Mouse (Mus musculus) T-cell, adult 2 months (primary cell): ENCODE data around the gene Ip6k2.
A peak's percentile ranks its signal among the peaks of the same experiment; 100 is the strongest.

Source experiments
- DNase-seq: peaks from one replicate; pipeline ENCODE4 v3.0.0; 2022; ENCODE audit warnings: low spot score

Gene Ip6k2

DNA sequence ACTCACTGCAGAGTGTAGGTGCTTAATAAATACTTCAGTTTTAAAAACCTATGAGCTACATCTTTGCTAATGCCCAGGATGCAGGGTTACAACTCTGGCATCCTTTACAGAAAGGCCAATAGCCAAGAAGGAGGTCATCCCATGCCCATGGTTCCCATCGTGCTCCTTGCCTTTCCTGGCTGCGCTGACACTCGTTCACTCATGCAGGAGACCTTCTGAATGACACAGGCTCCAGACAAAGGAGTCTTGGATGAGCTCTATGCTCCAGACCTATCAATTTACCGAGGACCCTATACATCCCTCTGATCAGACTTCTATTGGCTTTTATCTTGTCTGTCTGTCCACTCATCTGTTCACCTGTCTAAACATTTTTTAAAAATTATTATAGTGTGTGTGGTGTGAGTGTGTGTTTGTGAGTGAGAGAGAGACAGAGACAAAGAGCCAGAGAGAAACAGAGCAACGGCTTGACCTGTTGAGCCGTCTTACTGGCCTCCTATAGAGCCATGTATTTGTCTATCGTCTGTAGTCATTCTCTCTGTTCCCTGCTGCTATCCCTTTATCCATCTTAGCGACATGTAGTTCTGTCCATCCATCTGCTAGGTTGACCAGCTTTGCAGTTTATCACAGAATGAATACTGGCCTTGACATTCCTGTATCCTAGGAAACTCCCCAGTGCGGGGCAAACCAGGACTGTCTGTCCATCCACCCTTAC is 604 bp upstream of the Ip6k2 start:
- DNase-seq = no peak

DNA sequence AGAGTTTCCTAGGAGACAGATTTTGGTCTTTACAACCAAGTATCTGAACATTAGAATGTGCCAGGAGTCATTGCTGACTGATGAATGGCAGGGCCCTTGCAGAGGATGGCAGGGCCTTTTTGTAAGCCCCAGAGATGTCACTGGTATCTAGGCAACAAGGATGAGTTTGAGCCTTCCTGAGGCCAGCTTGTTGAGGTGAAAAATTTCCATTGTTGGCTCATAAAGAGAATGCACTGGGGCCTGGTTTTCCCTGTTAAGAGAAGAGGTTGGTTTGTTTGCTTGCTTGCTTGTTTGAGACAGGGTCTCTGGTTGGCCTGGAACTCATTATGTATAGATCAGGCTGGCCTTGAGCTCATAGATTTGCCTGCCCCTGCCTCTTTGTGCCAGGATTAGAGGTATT is 1.8 kb downstream of the Ip6k2 start:
- DNase-seq = no peak

DNA sequence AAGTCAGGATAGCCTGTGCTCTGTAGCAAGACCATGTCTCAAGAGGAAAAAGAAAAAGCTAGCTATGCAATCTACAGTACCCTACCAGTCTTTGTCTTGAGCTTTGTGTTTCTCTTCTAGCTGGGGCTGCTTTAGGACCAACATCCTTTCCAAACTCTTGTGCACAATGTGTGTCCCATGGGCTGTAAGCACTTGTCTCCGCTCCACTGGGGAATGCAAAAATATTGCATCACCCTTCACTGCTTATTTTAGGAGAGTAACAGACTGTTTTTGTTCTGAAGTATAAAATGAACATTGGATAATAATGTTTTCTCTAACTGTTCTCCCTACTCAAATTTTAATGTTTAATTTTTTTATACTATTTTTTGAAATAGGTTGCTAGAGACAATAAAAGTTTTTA is 2.9 kb downstream of the Ip6k2 start:
- no peak for DNase-seq

DNA sequence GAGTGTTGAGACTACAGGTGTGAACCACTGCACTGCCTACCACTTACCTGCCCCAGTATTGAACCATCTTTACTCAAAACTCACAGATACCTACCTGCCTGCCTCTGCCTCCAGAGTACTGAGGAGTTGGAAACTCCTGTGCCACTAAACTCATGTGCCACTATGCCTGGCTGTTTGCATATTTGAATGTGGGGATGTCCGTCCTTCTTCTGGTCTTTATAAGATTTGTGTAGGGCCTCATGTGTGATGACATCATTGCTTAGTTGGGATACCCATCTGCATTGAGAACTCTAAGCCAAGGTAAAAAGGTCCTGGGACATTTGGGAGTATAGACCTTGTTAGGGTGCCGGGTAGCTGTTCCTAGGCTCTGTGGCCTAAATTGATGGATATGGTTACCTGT is 3.5 kb downstream of the Ip6k2 start:
- no peak for DNase-seq

DNA sequence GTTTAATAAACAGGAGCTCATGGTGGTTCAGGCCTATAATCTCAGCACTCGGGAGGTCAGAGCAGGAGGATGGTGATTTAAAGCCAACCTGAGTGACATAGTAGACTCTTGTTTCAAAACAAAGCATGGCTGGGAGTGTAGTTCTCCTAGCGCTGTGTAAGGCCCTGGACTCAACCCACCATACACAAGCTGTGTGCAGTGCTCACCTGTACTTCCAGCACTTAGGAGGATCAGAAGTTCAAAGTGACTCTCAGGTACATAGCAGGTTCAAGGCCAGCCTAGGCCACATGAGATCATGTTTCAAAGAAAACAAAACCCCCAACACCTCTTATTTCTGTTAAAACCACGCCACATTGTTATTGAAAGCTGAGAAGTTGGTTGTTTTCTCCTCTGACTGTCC is 5.1 kb downstream of the Ip6k2 start:
- no peak for DNase-seq

DNA sequence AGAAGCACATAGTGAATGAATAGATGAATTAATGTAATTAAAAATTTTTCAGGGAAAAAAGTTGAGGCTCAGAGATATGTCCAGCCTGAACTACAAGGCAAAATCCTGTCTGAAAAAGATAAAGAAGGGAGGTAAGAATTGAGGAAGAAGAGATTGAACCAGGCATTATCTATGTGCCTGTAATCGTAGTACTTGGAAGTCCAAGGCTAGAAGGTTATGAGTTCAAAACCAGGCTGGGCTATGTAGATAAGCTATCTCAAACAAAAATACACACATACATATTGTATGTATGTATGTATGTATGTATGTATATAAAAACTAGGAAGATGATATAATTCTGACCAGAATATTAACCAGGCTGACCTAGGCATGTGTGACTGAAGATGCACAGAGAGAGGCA is 8.7 kb downstream of the Ip6k2 start:
- DNase-seq = no peak

DNA sequence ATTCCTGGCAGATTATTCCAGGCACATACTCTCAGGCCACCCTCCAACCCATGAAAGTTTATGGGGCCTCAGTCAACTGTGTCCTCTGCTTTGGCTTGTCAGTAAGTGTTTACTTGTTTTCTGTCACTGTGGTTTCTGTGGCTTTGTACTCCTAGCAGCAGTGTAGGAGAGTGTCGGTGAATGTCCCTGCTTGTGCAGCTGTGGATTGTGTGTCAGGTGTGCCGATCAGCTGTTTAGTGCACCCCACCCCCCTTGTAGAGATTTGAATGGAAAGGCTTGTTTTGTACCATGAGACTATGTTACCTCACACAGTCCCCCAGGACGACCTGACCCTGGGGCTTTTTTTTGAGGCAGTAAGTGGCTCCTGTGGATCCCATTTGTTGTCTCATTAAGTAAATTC is 9.1 kb downstream of the Ip6k2 start:
- peak; percentile 75 for DNase-seq

DNA sequence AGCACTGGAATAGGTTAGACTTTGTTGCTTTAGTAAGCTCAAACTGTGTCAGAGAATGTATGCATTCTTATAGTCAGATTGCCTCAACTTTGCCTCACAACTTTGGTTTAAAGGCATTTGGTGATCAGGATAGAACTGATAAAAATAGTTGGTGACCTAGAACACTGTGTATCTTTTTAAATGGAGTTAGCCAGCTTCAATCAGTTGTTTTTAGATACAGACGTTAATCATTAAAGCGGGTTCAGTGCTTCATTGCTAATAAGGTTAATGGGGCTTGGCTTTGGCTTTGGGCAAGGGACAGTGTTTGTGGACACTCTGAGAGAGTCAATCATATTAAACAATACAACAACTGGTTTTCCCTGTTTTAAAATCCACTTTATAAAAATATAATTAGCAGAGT is 11.7 kb downstream of the Ip6k2 start:
- DNase-seq = no peak

DNA sequence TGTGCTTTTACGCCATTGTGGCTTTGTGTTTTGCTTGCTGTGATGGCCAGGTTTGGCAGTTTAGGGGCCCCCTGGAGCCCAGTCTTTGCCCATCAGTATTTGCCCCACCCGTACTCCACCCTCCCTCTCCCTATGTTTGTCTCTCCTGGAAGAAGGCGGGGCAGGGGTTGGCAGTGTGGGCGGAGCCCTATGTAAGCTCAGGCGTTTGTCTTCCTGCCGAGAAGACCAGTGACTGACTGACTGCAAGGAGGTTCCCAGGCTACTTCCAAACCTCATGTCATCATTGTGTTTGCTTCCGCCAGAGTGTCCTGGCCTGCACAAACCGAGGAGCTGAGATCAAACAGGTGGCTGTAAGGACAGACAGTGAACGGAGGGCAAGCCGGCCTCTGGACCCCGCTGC is 12.2 kb downstream of the Ip6k2 start:
- no peak for DNase-seq

DNA sequence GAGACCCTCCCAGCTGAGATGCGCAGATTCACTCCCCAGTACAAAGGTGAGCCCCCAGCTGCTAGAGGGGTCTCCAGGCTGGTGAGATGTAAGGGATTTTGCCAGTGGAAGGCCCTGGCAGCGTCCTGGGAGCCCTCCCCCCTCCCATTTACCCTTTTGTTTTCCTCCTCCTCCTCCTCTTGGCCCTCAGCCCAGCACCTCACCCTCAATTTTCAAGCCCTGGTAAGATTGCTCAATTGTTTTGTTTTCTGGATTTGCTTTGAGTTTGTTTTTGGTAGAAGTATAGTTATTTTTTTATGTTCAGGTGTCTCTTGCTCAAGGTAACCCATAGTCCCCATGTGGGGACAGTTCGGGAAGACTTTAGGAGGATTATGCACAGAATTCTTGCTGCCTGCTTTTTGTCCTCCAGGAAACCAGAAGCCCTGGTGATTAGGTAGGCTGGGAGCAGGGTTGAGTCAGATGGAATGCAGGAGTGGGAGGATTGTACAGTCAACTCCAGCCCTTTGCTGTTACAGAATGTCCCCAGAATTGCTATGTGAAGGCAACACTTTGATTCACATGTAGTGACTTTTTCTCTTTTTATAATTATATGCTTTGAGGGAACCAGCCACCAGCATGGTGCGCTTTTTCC is 12.9 kb downstream of the Ip6k2 start:
- DNase-seq = no peak

DNA sequence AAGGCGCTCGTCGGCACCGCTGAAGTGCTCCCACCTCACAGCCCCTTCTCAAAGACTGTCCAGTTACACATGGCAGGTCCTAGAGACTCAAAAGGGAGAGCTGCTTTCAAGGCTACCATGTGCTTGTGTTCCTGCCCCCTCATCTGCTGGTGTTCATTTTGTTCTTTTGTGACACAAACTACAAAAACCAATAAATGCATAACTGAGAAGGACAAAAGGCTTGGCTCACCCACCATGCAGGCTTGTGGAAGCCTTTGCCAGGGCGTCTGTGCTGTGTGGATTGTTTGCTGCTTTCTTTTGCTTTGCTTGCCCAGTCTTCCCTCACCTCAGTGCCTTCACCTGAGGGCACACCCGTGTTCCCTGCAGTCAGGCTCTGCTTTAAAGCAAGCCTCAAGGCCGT is 13.9 kb downstream of the Ip6k2 start:
- DNase-seq = no peak

DNA sequence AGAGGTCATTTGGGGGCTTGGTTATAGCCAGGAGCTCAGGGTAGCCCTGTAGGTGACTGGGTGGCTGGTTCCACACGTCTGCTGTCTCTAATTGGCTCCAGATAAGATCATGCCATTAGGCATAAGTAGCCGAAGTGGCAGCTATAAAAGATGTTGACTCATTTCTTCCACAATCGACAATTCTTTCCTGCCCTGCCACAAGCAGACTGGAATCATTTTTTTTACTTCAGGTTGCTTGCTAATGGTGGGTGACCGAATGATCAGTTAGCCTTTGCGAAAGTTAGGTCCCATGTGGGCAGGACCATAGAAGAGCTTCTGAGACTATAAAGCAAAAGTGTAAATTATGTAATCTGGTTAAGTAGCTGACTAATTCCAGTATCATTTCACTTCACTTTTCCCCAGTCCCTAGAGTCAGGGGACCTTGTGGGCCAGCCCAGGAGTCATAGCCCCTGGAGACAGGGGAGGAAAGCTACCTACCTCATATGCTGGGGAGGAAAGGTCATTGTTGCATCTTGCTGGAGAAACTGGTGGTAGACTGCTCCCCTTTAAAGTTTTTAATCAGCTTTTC is 15.0 kb downstream of the Ip6k2 start:
- DNase-seq = no peak

DNA sequence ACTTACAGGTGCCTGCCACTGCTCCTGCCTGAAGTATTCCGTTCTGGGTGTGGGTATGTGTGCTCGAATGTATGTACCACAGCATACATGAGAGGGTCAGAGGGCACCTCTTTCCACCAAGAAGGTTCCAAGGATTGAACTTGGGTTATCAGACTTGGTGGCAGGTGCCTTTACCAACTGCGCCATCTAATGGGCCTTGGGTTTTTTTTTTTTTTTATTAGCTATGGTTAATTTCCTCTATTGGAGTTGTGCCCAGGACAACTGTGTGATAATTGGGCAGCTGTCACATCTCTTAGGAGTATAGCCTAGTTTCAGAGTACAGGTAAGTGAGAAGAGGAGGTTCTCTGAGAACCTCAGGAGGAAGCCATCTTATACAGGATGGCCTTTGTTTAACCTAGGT is 16.0 kb downstream of the Ip6k2 start:
- no peak for DNase-seq

DNA sequence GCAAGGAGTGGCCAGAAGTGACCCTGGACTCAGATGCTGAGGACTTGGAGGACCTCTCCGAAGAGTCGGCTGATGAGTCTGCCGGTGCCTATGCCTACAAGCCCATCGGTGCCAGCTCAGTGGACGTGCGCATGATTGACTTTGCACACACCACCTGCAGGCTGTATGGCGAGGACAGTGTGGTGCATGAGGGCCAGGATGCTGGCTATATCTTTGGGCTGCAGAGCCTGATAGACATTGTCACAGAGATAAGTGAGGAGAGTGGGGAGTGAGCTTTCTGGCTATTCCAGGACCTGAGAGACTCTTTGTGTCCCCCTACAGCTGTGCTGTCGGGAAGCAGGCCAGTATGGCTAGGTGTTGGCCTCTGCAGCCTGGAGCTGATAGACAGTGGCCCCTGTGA is 22.2 kb downstream of the Ip6k2 start:
- DNase-seq = no peak

DNA sequence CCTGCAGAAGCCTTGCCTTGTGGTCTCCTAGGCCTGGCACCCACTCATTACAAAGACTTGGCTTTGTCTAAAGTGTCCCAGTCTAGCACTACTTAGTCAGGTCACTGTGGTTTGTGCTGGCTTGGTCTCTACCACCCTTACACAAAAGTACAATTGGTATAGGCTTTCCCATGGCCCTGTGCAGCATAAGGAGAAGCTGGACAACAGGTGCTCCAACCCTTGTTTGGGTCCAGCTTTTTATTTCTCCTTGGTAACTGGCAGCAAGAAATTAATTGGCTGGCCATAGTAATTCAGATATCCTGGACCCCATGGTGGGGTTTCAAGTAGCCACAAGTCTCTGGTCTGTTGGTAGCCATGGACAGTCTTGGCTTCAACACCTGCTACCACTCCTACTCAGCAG is 22.8 kb downstream of the Ip6k2 start:
- no peak for DNase-seq

DNA sequence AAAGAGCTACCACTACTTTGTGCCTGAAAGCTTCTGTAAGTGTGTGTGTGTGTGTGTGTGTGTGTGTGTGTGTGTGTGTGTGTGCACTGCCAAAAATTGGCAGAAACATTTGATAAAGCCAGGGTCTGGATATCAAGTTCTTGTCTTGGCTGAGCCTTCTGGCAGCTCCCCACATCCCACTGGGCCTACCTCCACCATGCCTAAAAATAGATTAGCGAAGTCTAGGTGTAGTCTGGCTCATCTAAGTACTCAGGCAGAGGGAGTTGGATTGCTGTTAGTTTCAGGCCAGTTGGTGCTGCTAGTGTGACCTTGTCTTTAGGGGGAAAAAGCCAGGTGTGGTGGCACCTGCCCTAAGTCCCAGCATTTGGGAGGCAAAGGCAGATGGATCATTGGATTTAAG is 23.2 kb downstream of the Ip6k2 start:
- no peak for DNase-seq

DNA sequence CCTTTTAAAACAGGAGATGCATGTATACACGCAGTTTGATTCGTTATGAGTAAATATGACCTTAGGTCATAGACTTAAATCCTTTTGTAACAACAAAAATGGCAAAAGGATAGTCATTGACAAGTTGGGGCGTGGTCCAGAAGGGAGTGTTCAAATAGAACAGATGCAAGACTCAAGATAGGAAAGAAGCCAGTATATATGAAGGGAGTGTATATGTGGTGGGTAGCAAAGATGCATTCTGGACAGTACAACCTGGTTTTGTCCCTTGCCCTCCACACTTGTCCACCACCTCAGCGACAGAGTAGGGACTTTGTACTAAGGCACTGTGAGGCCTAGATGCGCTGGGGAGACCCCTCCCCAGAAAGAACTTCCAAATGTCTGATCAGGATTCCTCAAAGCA is 24.1 kb downstream of the Ip6k2 start:
- no peak for DNase-seq

DNA sequence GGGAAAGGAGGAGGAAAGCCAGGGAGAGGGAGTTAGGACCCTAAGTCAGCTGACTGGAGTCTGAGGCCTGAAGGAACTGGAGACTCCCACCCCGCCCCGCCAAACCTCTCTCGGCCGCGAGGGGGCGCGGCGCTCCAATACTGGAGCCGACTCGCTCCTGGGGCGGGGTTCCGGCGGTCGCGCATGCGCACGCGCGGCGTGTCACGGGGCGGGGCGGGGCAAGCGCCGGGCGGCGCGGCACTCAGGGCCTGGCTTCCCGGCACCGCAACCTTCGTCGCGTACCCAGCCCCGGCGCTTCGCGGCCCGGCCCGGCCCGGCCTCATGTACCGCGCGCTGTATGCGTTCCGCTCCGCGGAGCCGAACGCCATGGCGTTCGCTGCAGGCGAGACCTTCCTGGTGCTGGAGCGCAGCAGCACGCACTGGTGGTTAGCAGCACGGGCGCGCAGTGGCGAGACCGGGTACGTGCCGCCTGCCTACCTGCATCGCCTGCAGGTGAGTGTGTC is 24.6 kb downstream of the Ip6k2 start, which contains the start of gene Nckipsd:
Gene Nckipsd, plus strand, starts transcription at position 206 of the 503 bp plus-strand sequence.
- DNase-seq = peak; percentile 93

DNA sequence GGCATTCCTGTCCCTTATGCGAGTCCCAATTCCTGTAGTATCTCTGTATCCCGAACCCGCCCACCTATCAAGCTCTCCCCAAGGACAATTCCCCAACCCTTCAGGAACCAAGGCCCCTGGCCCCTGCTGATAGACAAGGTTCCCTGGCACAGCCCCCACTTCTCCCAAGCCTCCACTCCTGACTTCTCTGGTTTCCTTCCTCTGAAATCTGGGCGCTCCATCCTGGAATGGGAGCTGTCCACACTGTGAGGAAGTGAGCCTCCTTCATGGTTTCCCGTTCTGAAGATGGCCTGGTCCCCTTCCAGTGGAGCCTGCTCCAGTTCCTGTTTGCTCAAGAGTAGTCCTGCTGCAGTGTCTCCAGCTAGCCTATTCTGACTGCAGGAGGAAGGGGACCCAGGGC is 25.6 kb downstream of the Ip6k2 start:
- no peak for DNase-seq

DNA sequence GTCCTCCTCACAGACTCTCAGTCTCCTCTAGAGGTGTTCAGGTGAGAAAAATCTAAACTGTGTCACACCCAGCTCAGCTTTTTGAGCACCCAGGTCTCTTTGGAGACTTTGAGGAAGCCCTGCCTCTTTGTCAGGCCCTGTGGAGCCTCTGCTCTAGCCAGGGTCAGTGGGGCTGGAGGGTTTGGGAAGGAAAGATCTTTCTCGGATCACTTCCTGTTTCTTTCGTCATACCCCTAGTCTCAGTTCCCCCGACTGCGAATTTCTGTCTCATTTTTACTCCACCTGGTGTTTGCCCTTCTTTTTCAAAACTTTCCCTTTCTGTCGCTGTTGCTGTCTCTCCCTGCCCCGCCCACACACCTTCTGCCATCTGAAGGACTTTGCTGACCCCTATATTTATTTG is 26.1 kb downstream of the Ip6k2 start:
- DNase-seq = no peak

DNA sequence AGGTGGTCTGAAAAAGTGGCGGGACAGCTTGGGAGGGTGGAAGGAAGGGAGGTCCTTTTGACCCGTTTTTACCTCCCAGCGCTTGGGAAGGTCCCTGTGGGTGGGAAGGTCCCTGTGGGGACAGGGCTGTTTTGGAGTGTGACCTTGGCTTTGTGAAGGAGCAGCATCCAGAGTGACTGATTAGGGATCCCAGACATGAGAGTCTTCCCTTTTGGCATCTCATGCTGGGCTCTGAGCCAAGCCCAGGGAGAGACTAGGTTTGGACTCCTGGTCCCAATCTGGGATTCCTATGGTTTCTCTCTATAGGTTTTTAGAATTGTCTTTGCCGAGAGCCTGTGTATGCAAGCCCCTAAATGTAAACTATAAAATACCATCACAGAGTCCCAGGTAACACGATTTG is 26.9 kb downstream of the Ip6k2 start:
- DNase-seq = no peak

DNA sequence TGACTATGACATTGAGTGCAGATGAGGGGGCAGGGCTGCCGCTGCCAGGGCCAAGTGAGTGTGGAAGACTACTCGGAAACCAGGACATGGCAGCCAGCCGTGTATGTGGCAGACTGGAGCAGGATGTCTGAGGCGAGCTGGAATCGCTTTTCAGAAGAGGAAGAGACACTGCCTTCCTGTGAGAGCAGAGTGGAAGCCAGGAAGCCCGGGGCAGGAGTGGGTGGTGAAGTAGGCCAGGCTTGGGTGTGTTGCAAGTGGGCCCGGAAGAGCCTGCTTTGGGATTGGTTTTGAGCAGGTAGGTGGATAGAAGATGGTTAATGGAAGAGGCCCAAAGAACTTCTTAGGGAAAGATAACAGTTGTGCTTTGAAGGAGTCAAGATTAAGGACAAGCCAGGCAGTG is 32.0 kb downstream of the Ip6k2 start:
- no peak for DNase-seq

DNA sequence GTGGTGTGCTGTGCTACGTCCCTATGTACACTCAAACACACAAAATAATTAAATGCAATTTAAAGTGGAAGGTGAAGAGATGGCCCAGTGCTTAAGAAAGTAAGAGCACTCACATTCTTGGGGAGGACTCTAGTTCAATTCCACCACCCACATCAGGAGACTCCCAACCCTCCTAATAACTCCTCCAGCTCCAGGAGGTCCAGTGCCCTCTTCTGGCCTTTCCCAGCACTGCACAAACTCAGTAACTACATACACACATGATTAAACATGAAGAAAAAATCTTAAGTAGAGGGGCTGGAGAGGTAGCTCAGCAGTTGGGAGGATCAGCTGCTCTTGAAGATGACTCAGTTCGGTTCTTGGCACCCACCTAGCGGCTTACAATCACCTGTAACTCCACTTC is 35.9 kb downstream of the Ip6k2 start:
- DNase-seq = peak; percentile 28

DNA sequence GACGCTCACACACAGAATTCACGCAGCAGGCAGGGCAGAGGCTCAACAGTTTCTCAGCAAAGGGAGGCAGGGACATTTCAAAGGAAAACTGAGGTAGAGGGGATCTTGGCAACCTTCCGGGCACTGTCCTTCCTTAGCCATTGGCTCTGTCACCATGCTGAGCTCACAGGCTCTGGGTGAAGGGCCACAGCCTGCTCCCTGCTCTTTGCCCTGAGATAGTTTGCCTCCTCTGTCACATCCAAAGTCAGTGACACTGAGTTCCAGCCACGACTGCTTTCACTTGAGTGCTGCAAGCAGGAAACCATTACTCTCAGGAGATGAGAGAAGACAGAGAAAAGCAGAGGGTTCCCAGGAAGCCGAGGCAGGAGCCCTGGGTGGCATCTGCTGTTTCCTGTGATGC is 36.5 kb downstream of the Ip6k2 start:
- no peak for DNase-seq
